Mouse (Mus musculus) midbrain, embryonic 11.5 days (tissue): ENCODE results near the gene Spag17. TPM values are rescaled to one million over a fixed set of nuclear protein-coding genes. Genes with fewer than 3 reads are reported as not detected.
"Not testable (repeated sequence)": the region's sequence is repeated elsewhere in the genome, so short reads cannot be mapped to it uniquely, and the experiment has no call there.

Experiments used
- ATAC-seq: fragments of 200-750 bp; cut with Nextera tagmentation; 2 replicates; pipeline ENCODE4 v1.8.0; 2017; ENCODE audit warnings: moderate TSS enrichment, moderate library complexity; ENCODE audit not compliant: low FRiP score
- DNase-seq: peaks from one replicate; pipeline ENCODE4 v3.0.0; 2015; ENCODE audit warnings: low spot score; ENCODE audit errors: missing footprints
- H3K27ac ChIP-seq: fragments of 300-500 bp; sonication (generic); 2 replicates; pipeline ENCODE4 v1.5.1; 2014; ENCODE audit warnings: low read depth, low read length
- H3K27me3 ChIP-seq: fragments of 300-500 bp; sonication (generic); 2 replicates; pipeline ENCODE4 v1.6.1; 2014; ENCODE audit warnings: mild to moderate bottlenecking, low read length, moderate library complexity, mixed read lengths; ENCODE audit not compliant: control insufficient read depth, insufficient read depth
- H3K36me3 ChIP-seq: fragments of 300-500 bp; sonication (generic); 2 replicates; pipeline ENCODE4 v1.6.1; 2014; ENCODE audit warnings: mild to moderate bottlenecking, low read length, moderate library complexity, mixed read lengths; ENCODE audit not compliant: control insufficient read depth, insufficient read depth
- H3K4me1 ChIP-seq: fragments of 300-500 bp; sonication (generic); 2 replicates; pipeline ENCODE4 v1.6.1; 2014; ENCODE audit warnings: low read length; ENCODE audit not compliant: control insufficient read depth, insufficient read depth
- H3K4me2 ChIP-seq: fragments of 300-500 bp; sonication (generic); 2 replicates; pipeline ENCODE4 v1.6.1; 2014; ENCODE audit warnings: mild to moderate bottlenecking, moderate library complexity
- H3K4me3 ChIP-seq: fragments of 300-500 bp; sonication (generic); 2 replicates; pipeline ENCODE4 v1.5.1; 2014; ENCODE audit warnings: low read depth, low read length
- H3K9ac ChIP-seq: fragments of 300-500 bp; sonication (generic); 2 replicates; pipeline ENCODE4 v1.6.1; 2014; ENCODE audit warnings: low read length
- H3K9me3 ChIP-seq: fragments of 300-500 bp; sonication (generic); 2 replicates; pipeline ENCODE4 v1.6.1; 2016; ENCODE audit warnings: low read length; ENCODE audit not compliant: control insufficient read depth
- WGBS: fragments of 180-500 bp; shearing (Covaris S2); extraction: QIAGEN DNeasy Blood & Tissue Kit; methylation state at CpG from one replicate; pipeline ENCODE4 v1.1.7; 2014; 5-methylcytosine and 5-hydroxymethylcytosine counted together
- polyA plus RNA-seq: library from polyadenylated mRNA; unstranded; fragments of >200 nt; fragmentation: Nextera tagmentation; extraction: Ambion mirVana; gene quantifications from 2 replicates; pipeline ENCODE4 v1.2.1, GENCODE M21; 2014

Gene Spag17
- polyA plus RNA-seq, 1 experiment from 2014 or later: 0.18 TPM

DNA sequence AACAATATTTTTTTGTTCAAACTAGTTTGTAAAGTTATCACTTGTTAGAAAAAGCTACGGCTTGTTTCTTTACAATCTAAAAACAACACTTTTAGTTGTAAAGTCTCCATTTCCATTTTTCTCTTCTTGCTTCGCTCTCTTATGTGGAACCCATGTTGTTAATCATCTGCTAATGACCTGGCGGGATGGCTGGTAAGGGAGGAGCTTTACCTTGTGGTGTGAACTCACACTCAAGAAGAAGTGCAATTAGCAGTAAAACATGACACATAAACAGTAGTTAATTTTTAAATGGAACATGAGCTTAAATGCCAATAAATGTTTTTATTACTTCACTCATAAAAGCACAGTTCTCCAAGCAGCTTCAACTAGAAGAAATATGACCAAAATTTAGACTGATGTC, 3.7 kb upstream of the Spag17 start:
- Histone ChIP-seq H3K27ac (no peak overlapping the region), H3K9ac (no peak overlapping the region), H3K4me1 (no peaks in the 10 kb centered on the region), H3K36me3 (no peaks in the 10 kb centered on the region), H3K4me3 (no peak overlapping the region), H3K27me3 (no peaks in the 10 kb centered on the region), H3K9me3 (no peaks in the 10 kb centered on the region), H3K4me2 (no peak overlapping the region)
- ATAC-seq (no peak), DNase-seq (no peak)
- WGBS: 88% methylated on average over 3 of the region's 3 CpGs

DNA sequence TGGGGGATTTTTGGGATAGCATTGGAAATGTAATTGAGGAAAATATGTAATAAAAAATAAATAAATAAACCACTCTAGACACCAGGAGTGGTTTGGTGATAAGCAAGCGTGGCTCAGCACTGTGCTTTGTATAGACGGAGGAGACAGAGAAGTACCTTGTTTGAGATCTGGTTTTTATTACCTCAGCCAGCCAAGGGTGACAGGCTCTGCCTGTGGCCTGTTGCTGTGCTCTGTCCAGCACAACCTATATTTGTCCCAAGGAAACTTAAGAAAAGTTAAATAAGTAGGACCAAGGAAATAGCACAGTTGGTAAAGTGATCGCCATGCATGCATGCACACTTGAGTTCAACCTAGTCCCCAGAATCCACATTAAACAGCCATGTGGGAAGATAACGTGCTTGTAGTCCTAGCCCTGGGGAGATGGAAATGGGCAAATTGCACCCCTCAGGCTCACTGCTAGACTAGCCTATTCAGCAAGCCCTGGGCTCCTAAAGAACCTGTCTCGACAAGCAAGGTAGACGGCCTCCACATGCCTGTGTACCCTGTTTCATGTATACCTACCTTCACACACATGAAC, 1.1 kb upstream of the Spag17 start:
- H3K9ac ChIP-seq: no peak overlapping the region
- H3K4me1 ChIP-seq: no peaks in the 10 kb centered on the region
- H3K9me3 ChIP-seq: no peaks in the 10 kb centered on the region
- no peaks in the 10 kb centered on the region for H3K27me3 ChIP-seq
- no peaks in the 10 kb centered on the region for H3K36me3 ChIP-seq
- WGBS: 90% methylated on average over 6 of the region's 6 CpGs
- no peak overlapping the region for H3K27ac ChIP-seq
- H3K4me3 ChIP-seq: no peak overlapping the region
- H3K4me2 ChIP-seq: no peak overlapping the region
- ATAC-seq (no peak), DNase-seq (no peak)

DNA sequence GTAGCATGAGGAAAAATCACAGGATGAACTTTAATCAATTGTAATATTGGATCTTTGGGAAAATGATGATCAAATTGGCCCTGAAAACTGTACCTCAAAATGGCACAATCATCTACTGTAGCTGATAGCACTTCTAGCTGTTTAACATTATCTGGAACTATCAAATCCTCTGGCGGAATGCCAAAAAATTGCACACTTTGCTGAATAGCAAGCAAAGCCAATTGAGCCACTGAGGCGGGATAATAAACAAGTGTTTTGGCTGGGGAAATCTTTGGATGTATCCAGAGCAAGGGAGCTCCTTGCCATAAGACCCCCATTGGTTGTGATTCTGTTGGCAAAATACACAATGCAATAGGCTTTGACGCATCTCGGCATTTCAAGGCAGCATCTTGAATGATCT, 9.5 kb downstream of the Spag17 start:
- H3K9me3 ChIP-seq, H3K27me3 ChIP-seq, H3K4me2 ChIP-seq, ATAC-seq, H3K9ac ChIP-seq, H3K27ac ChIP-seq, H3K4me1 ChIP-seq, DNase-seq, H3K4me3 ChIP-seq, H3K36me3 ChIP-seq: not testable (repeated sequence)
- WGBS: 92% methylated on average over 4 of the region's 4 CpGs

DNA sequence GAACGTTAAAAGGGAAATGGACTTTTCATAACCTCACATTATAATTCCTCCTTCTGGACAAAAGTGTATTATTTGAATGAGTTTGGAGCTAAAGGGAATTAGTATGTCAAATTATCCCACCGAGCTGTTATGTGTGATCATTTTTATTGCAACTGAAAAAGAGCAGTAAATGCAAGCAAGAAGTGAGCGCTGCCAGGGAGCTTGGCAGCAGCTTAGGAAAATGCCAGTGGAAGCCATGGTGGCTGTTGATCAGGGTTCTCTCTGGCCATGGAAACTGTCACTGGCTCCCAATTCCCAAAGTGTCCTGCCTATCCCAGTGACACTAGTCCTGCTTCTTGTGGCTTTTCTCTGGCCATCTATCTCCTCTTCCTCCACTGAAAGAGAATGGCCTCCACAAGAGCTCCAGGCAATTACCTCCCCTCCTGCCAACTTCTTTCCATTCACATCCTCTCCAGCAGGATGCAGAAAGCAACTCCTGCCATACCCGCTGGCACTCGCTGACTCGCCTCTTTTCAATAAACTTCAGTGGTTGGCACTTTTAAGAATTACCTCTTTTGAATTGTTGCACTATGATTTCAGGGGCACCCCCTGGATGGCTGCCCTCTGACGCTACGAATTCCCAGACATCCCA, 28.7 kb downstream of the Spag17 start:
- DNase-seq: no peak
- Histone ChIP-seq H3K4me2 (no peak overlapping the region), H3K9ac (no peak overlapping the region), H3K27ac (no peak overlapping the region), H3K36me3 (no peaks in the 10 kb centered on the region), H3K4me3 (no peak overlapping the region), H3K27me3 (no peaks in the 10 kb centered on the region), H3K4me1 (no peaks in the 10 kb centered on the region), H3K9me3 (no peaks in the 10 kb centered on the region)
- 91% methylated on average over 8 of the region's 8 CpGs for WGBS
- no peak for ATAC-seq

DNA sequence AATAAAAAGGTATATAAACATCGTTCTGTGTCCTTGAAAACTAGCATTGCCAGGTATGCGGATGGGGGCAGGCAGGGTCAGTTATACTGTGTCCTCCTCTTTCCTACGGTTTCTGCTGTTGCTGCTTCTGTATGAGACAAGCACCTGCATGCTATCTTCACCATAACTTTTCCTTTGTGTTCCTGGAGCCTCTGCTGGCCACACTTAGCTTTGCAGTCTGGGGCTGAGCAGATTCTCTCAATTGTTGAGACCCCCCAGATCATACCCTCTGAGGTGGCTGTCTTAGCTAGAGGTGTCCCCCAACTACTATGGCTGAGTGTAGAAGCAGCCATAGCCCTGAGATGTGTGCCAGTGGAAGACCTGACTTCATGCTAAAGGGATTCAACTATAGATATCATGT, 37.7 kb downstream of the Spag17 start:
- Histone ChIP-seq H3K4me2 (no peak overlapping the region), H3K27me3 (no peaks in the 10 kb centered on the region), H3K36me3 (no peaks in the 10 kb centered on the region), H3K4me3 (no peak overlapping the region), H3K27ac (no peak overlapping the region), H3K9ac (no peak overlapping the region), H3K9me3 (no peaks in the 10 kb centered on the region), H3K4me1 (no peaks in the 10 kb centered on the region)
- ATAC-seq (no peak), DNase-seq (no peak)
- 83% methylated on average over 3 of the region's 3 CpGs for WGBS

DNA sequence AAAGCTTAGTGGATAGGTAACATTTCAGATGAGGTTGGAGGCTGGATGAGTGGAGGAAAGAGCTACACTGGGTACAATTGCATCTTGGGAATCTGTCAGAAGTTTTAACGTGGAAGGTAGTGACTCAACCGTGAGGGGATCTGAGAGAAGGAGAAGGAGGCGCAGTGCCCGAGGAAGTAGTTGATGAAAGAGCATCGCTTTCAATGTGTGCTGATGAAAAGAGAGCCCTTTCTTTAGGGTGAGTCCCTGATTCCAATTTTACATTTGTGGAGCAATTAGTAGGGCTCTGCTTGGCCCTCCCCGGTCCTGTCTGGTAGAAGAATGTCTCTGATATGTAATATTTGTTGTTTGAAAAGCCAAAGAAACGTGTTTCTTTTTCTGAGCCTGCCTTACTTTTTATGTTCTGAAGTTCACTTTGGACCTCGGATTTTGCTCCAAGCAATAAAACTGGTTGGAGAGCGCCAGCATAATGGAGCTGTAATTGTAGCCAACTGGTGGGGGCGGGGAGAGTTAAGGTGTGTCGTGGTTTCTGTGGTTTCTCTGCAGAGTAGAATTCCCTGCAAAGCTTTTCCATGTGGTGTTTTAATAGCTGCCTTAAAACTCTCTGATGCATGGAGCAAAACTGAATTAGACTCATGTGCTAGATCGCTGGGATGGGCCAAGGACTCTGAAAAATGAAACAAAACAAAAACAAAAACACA, 45.9 kb downstream of the Spag17 start:
- Histone ChIP-seq H3K9me3 (no peaks in the 10 kb centered on the region), H3K27ac (no peak overlapping the region), H3K9ac (no peak overlapping the region), H3K36me3 (no peaks in the 10 kb centered on the region), H3K4me1 (no peaks in the 10 kb centered on the region), H3K4me3 (no peak overlapping the region), H3K4me2 (no peak overlapping the region), H3K27me3 (no peaks in the 10 kb centered on the region)
- ATAC-seq (no peak), DNase-seq (no peak)
- 84% methylated on average over 12 of the region's 12 CpGs for WGBS

DNA sequence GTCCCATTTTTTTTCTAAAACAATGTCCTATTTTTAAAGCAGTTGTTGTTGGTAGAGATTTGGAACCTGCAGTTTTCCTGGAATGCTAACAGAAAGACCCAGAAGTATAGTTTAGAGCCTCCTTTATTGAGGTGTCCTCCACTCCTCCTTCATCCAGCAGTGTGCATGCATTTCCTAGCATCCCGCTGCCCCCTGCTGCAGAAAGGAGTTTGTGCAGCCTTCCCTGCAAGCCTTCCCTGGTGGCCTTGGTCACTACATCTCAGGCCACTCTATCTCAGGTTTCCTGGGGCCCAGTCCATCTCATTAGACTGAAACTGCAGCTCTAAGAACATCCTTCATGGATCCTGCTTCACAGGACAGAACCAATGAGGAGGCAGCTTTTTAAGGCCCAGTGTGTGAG, 51.0 kb downstream of the Spag17 start:
- DNase-seq: no peak

DNA sequence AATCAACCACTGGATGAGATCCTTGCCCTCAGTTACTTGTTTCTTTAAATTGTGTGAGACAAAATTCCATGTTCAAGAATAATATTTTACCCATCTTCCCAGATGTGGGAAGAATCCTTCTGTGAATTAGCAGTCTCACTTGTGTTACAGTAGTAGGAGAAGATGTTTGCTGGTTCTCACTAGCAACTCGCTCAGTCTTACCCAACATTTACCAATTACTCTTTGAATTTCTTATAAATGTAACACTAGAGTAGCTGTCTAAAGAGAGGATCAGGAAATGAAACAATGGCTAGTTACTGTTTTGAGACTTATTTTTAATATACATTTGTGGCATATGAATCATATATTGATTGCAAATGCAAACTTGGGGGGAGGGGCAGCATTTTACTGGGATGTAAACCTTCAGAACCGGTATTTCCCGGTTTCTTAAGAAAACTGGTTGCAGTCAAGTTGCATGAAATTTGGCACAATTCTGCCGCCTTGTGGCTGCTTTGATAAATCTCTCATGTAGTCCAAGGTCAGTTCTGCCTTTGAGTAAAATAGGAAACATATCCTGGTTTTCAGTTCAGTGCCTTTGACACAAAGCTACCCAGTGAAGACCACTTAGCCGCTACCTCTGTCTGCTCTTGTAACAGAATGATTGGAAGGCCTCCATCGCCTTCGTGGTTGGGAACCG, 53.5 kb downstream of the Spag17 start:
- Histone ChIP-seq H3K9ac (no peak overlapping the region), H3K4me2 (no peak overlapping the region), H3K9me3 (no peaks in the 10 kb centered on the region), H3K27ac (no peak overlapping the region), H3K4me3 (no peak overlapping the region), H3K27me3 (no peaks in the 10 kb centered on the region), H3K36me3 (no peaks in the 10 kb centered on the region), H3K4me1 (no peaks in the 10 kb centered on the region)
- DNase-seq (peak; percentile 95), ATAC-seq (peak; percentile 30; the same call in 1 of the 2 replicates)
- 37% methylated on average over 8 of the region's 8 CpGs for WGBS

More for the DNA sequence above, 51.0 kb downstream of the Spag17 start:
- H3K27me3 ChIP-seq: no peaks in the 10 kb centered on the region
- ATAC-seq: 0 out of 2 replicates have a peak, but pooled peaks have one; percentile 54
- no peaks in the 10 kb centered on the region for H3K9me3 ChIP-seq
- H3K9ac ChIP-seq: no peak overlapping the region
- no peak overlapping the region for H3K4me3 ChIP-seq
- no peaks in the 10 kb centered on the region for H3K4me1 ChIP-seq
- 26% methylated on average over 1 of the region's 1 CpGs for WGBS
- H3K36me3 ChIP-seq: no peaks in the 10 kb centered on the region
- no peak overlapping the region for H3K4me2 ChIP-seq
- no peak overlapping the region for H3K27ac ChIP-seq

DNA sequence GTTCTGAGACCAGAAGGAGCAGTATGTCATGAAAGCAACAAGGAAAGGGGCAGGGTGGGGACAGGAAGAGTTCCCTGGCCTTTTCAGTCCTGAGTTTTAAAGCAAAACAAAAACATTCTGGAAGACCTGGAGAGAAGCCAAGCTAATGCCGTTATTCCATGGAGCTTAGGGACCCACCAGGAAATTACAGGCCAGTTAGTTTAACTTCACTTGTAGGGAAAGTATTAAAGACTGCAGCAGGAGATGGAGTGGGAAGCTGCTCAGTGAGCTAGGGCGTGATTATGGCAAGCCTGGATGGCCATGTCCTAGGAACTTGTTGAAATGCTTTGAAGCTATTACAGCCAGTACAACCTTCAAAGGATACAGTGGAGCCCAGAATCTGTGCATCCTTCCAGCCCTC, 60.0 kb downstream of the Spag17 start:
- no peak for DNase-seq
- H3K9me3 ChIP-seq: no peaks in the 10 kb centered on the region
- no peak overlapping the region for H3K4me2 ChIP-seq
- H3K4me1 ChIP-seq: no peaks in the 10 kb centered on the region
- H3K4me3 ChIP-seq: no peak overlapping the region
- H3K27ac ChIP-seq: no peak overlapping the region
- H3K36me3 ChIP-seq: no peaks in the 10 kb centered on the region
- H3K9ac ChIP-seq: no peak overlapping the region
- H3K27me3 ChIP-seq: no peaks in the 10 kb centered on the region
- WGBS: 75% methylated on average over 2 of the region's 2 CpGs
- no peak for ATAC-seq
